Mouse (Mus musculus) erythroid progenitor cell, adult 5-6 weeks (primary cell): ENCODE results near the gene D5Ertd579e. TPM values are rescaled to one million over a fixed set of nuclear protein-coding genes. Genes with fewer than 3 reads are reported as not detected.

Experiments
- ATAC-seq: replicated peaks from 2 replicates; pipeline ENCODE4 v1.8.0; 2016; ENCODE audit warnings: moderate number of reproducible peaks, mild to moderate bottlenecking, moderate TSS enrichment, inconsistent platforms; ENCODE audit not compliant: poor library complexity, low FRiP score, severe bottlenecking
- total RNA-seq, 2 experiments: library from RNA; stranded (forward) in 1 of 2; stranded (reverse) in 1 of 2; fragments of 150-400 nt in 1 of 2; fragments of 186-747, 209-891 nt in 1 of 2; gene quantifications; 2 replicates each; pipeline versions ENCODE4 v1.2.3 to v1.2.4; 2015 to 2017; ENCODE audit warnings: low replicate concordance in 2 of 2

D5Ertd579e gene
- total RNA-seq, 2 experiments from 2014 or later, result 143 to 235 TPM

DNA sequence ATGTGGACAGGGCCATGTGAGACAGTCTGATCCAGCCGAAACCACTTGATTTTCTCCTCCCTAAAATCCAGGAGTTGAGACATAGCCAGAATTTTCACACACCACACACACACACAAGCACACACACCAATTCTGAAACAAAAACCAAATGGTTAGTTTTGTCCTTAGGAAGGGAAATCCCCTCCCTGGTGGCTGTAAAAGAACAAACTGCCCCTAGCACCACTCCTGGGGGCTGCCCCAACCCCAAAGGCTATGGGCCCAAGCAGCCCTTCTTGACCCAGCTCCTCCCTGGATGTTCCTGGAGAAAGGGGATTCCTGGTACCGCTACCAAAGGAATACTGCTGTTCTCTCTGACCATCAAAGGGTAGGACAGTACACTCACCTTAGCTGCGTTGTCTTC lies 119.4 kb downstream of the D5Ertd579e start:
- ATAC-seq, result no peak

DNA sequence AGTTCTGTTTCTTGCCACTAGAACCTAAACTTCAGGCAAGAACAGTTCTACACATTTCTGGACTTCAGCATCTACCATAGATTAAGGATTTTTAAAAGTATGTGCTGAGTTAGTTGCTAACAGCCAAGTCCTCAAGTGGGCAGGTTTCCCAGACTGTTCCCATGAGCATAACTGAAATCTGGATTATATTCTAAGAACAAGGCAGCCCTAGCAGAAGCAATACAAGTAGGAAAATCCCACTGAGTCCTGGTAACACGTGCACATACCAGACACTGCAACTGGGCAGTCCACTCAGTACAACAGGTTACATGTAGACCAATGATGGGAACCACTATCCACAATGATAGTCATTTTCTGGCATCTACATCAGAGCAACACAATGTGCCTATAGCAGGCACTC lies 120.1 kb downstream of the D5Ertd579e start:
- no peak for ATAC-seq

DNA sequence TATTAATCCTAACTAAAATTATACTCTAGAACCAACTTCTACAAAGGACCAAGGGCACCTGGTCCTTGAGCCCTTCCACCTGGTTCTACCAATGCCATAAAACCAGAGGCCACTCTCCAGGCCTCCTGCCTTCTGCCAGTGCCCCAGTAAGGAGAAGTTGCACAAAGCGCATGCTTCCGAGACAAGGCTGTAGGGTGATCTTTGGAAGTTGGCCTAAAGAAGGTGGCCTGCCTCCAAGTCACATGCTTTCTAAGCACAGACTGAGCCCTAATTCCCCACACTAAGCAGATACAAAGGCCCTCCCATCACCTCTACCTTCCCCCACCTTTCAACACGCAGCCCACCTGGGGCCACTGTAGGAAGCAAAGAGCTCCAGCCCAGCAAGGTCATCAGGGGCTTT lies 120.6 kb downstream of the D5Ertd579e start:
- ATAC-seq, result no peak

DNA sequence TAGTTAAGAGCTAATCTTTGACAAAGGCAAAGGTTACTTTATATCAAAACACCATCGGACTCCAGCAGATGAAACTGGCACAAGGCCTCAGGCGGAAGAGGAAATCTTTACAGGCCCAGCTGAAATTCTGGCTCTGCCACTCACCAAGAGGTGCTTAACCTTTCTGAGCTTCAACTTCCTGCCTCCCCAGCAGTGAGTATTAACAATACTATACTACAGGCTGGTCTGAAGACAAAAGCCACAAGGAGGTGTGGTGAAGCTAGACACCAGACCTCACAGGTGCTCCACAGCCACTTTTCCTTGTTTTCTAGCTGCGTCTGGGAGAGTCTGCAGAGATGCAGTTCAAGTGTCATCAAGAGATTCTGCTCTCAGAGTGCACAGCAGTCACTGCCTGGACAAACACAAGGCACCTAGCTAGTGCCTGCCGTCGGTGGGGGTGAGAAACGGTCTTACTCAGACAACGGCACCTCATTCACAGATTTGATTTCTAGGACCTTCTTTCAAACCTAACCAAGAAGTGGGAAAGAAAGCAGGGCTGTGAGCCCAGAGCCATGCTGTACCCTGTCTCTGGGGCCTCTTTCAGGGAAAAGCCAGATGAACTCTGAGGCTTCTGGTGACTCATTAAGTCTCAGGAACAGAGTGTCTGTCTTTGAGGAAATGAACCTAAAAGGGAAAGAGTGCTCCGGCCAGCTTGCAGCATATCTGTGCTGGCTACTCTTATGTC lies 121.5 kb downstream of the D5Ertd579e start:
- ATAC-seq, result no peak

DNA sequence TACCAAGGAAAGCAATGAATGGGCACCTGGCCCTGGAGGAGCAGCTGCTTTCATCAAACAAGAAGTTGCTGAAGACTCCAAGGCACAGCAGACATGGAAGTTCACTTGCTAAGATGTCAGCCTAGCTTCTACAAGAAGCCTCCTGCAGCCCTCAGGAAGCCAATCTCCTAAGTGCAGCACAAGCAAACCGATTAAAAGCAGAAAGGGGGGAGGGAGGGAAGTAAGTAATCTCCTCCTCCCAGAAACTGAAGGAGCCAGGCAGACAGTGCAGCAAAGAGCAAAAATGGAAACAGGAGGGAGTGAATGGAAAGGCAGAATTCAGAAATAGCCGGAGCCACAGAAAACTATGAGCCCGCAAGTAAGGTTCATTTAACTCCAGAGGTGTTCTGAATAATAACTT lies 122.5 kb downstream of the D5Ertd579e start:
- ATAC-seq, result peak; percentile 90

DNA sequence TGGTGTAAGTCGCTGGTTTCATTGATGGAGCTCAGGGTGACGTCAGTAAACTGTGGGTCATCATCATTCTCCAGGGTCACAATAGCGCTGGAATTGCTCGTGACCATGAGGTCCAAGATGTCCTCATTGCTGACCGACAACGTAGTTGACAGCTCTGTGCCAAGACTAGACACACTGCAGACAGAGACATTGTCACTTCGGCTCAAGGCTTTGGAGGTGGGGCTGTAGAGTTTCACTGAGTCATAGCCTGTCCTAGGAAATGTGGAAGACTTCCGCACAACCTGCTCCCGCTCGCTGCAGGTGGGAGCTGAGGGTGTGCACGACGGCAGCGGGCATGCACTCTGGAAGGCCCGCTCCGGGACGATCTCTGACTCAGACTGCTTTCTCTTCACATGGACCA lies 124.5 kb downstream of the D5Ertd579e start:
- no peak for ATAC-seq

DNA sequence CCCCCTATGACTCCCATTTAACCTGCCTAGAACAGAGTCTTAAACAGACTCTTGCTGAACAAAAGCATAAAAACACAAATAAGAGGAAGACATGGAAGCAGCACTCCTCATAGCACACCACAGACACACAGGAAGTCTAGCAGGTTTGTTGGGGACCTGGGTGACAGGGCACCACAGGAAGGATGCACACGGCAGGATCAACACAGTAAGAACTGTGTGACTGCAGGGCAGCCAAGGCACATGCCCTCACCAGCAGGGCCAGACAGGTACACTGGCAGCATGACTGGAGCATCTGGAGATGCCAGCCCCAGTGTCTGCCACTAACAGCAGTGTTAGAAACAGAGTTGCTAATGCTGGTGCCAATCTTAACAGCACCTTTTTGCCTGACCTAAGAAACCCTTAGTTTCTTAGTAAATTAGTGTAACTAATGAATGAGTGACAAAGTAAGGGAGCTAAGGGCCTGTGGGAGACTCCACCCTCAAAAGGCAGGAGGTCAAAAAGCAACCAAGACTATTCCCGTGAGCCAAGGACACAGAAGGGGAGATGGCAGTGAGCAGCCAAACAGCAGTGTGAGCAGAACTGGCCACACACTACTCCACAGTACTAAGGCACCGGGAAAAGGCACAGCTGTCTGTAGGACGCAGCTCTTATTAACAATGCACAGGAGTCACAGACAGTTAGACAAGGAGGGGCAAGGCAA lies 125.1 kb downstream of the D5Ertd579e start:
- no peak for ATAC-seq

DNA sequence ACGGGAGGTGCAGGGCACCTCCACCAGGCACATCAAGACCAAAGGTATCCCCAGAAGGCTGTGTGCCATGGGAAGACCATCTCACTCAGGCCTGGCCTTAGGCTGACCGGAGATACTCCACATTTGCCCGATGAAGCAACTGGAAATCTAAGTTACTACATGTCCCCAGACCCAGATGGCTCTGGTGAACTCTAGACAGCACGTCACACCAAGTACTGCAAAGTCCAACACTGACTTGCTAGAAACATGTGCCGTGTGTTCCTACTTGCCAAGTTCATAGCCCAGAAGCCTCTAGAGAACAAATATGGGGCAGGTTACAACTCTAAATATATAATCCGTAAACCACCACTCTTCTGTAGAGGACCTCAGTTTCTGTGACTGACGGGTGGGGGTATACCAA lies 125.7 kb downstream of the D5Ertd579e start:
- ATAC-seq, result no peak

DNA sequence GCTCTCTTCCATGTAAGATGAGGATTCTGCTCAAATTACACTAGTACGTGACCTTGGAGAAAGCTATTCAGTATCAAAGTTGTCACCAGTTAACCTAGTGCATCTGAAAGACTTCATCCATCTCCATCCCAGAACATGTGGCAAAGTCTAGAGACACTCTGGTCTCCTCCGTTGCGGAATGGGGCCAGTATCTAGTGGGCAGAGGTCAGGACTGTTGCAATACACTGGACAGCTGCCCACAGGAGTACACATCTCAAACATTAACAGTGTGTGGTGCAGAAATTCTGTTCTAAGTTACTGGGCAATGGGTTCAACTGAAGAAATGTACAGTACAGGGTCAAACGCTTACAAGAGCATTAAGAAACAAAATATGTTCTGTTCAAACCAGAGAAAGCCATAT lies 127.7 kb downstream of the D5Ertd579e start:
- ATAC-seq, result no peak

DNA sequence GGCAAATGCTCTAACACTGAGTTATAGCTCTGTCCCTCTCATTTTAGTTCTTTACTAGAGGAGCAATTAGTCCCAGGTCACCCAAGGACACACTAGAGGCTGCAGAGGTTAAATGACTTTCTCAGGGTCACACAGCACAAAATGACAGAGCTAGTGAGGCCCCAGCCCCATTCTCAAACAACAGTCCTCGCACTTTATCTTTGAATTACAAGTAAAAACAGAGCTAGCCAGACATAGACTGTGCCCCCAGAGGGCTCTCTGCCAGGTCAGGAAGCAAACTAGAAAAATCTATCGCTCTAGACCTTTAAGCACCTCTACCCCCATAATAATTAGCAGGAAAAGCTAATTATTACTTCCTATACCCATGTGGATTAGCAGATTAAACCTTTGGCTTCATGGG lies 128.2 kb downstream of the D5Ertd579e start:
- ATAC-seq, result no peak

DNA sequence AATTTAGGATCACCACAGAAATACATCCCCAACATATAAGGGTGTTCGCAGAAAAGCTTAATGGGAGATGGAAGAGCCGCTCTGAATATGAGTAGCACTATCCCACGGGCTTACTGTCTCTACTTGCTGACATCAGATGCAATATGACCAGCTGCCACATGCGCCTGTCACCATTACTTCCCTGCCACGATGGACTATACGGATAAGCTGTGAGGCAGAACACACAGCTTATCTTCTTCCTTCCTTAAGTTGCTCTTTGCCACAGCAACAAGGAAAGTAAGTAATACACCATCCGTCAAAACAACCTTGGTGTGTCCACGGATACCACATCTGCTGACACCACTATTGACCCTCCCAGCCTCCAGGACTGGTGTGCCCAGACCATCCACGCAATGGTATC lies 131.3 kb downstream of the D5Ertd579e start:
- ATAC-seq, result no peak

DNA sequence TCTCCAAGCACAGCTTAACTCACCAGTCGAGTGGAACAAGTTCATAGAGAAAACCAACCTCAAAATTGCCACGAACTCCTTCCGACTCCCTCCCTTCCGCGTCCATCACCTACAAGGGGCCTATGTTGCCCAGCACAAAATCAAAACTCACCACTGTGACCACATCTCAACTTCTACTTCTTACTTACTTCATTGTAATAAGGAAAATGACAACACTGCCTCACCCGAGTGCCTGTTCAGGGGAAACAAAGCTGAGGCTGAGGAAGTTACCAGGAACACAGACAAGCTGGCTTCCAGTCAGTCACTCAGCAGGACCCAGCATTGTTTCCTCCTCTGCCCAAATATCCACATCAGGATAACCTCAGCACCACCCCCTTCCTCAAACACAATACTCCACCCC lies 132.1 kb downstream of the D5Ertd579e start:
- no peak for ATAC-seq

DNA sequence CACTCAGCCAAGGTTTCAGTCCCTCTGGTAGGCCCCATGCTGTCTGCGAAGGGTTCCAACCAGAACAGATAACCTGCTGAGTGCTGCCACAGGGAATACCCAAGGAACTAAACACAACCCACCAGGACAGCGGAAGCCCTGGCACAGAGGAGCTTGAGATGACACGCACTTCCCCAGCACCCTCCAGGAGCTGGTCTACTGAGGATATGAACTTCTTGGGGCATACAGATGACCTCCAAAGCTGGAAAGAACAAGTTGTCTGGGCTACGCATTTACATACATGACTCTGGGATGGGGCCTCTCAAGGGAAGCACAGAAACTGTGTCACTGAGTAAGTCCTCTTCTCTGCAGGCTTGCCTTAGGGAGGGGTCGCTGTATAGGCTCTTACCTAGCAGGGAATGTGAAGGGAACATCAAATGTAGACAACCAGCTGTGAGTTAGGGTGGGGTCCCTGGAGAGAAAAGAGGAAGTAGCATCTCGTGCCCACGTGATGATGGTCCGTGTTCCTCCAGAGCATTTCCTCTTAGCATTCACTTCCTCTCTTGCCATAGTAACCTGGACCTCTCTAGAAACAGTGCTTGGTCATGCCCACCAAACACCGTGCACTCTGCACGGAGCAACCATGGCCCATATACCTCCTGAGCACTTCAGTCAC lies 132.9 kb downstream of the D5Ertd579e start:
- no peak for ATAC-seq

DNA sequence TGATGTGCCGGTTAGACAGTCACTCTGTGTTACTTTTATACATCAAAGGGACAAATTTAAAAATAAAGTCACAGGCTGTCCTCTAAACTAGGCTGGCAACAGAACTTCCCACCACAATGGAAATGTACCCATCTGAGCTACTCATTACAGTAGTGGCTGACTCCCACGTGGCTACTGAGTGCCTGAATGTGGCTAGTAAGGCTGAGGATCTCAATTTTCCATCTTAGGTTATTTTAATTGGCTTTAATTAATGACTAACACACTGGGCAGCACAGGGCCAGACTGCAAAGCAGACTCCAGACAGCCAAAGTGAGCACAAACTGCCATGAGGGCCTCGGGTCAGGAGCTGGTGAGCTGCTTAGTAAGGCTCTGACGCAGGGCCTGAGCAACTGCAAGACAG lies 134.3 kb downstream of the D5Ertd579e start:
- no peak for ATAC-seq

DNA sequence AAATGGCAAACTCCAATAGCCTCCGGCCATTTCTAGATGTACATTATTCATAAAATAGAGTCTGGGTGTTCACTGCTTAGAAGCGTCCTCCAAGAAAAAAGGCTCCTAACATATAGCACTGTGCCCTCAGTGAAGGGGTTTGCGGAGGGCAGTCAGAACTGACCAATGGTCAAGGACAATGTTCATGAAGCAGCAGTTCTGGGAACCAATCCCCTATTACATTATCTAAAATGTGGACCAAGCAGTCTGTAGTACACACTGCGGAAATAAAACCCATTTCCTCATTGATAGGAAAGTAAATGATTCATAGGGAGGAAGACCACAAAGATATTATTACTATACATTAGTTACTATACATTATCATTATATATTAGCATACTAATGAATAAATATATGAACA lies 135.3 kb downstream of the D5Ertd579e start:
- ATAC-seq, result no peak

DNA sequence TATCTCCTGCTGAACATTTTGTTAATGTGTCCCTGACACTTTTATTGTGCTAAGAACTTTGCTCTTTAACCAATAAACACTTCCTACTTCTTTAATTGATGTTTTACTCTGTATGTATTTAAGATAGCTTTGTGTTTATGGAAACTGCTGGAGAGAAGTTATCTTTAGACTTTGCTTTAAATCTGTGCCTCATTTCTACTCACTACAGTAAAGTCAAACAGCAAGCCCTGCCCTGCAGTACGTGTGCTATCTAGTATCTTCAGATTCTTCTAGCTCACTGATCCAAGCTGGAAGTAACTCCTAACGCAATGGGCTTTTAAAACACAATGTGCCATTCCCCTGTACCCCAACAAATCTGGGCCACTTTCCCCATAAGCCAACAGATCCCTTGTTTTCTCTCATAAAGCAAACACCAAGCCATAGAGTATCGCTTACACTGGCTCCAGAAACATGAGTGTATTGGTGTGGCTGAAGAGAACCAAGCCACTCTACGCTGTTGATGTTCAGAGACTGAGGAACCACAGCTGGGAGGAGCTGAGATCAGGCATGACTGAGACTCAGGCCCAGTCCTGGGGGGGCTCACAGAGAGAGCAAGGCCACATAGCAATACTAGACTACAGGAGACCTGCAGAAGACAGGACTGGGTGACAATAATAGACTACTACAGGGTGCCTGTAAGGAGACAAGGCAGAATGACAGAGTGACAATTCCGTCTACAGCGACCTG lies 136.2 kb downstream of the D5Ertd579e start:
- no peak for ATAC-seq

DNA sequence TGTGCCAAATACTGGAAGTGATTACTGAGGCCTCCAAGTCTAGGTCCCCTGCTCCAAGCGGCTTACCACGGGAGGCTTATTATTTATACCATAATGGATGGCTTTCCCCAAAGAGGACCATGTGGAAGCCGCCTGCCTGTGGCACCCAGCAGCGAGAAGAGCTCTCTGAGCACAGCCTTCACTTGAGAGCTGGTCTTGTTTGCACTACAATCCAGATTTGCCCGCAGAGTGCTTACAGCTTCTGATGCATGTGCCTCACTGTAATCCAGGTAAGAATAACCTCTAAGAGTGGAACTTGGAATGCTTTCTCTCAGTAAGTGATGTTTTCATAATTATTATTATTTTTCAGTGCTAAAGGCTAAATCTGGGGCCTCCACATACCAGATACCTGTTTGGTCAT lies 136.7 kb downstream of the D5Ertd579e start:
- no peak for ATAC-seq

DNA sequence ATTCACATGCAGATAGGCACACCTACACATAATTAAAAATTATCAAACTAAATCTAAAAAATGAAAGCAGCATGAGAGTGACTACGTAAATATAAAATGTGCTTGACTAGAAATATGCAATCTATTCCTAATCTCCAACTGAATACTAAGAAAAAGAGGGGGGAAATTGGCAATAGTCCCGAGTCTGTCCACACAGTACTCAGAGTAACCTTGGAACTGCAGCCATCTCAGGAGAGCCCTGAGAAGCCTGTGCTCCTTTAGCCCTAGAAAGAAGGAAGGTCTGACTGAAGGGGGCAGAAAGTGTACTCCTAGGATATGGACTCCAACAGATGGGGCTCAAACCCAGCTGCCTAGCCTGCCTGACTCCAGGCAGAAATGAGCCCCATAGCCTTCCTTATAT lies 137.3 kb downstream of the D5Ertd579e start:
- no peak for ATAC-seq

DNA sequence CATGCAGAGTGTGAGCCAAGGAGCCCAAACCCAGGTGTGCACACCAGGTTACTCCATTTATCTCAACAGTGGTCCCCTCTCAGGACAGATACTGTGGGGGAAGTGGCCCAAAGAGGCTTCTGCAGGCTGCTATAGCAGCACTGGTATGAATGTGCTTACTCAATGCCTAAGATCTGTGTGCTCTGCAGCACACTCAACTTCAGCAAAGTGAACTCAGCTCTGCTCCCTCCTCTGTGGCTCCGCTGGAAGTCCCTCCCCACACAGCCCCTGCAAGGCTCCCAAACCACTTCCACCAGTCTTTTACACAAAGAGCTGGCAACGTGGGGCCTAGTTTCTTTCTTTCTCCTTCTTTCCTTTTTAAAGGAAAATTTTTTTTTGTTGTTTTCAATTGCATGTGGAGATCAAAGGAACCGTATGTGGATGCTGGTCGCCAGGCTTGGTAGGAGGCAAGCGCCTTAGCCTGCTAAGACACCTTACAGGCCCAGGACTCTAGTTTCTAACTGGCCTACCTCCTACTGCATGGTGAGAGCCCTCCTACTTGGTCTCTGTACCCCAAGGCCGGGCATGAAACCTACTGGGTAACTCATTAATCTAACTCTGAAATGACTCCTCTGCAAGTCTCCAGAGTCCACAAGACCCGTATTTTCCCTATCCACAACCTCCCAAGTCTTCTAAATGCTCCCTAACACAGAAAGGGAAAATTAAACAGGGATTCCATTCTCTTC lies 138.1 kb downstream of the D5Ertd579e start:
- no peak for ATAC-seq

DNA sequence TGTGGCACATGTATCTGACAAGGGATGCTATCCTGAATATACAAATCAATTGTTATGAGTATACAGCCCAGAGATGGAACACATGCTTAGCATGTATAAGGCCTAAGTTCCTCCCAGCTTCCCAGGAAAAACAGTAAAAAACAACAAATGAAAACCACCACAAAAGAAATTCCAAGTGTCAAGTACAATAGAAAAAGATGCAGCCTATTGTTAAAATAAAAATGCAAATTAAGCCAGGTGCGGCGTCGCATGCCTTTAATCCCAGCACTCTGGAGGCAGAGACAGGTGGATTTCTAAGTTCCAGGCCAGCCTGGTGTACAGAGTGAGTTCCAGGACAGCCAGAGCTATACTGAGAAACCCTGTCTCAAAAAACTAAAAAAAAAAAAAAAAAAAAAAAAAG lies 138.9 kb downstream of the D5Ertd579e start:
- ATAC-seq, result no peak
